Mouse (Mus musculus) adrenal gland, adult 2 months (tissue): ENCODE results near the gene Zfp503. TPM values are rescaled to one million over a fixed set of nuclear protein-coding genes. Genes with fewer than 3 reads are reported as not detected.

ENCODE experiments used
- DNase-seq: peaks from one replicate; pipeline ENCODE4 v3.0.0; 2021
- polyA plus RNA-seq: library from polyadenylated mRNA; depleted of rRNA; stranded (reverse); fragments of >200 nt; gene quantifications from 2 replicates; pipeline ENCODE4 v1.2.3, GENCODE M21; 2012
- total RNA-seq, 2 experiments: library from RNA; stranded (reverse); gene quantifications; 2 replicates each; pipeline ENCODE4 v1.2.3; 2021

Zfp503 gene
- total and polyA plus RNA-seq, 3 experiments: 19.4 to 101 (median 34.1) TPM

- peak; percentile 76 for DNase-seq
Observed at GRCm38 (mm10) chr14:21993251-21994060, 4.1 kb upstream of the Zfp503 start.

GRCm38 (mm10) chr14:21992321-21992885 lies 3.0 kb upstream of the Zfp503 start:
- DNase-seq: no peak

GRCm38 (mm10) chr14:21991856-21992255 lies 2.5 kb upstream of the Zfp503 start:
- peak; percentile 43 for DNase-seq

- peak; percentile 89 for DNase-seq
Observed at GRCm38 (mm10) chr14:21991251-21991780, 1.9 kb upstream of the Zfp503 start.

GRCm38 (mm10) chr14:21990321-21991021 lies 1.1 kb upstream of the Zfp503 start:
- DNase-seq: peak; percentile 74

- peak; percentile 80 for DNase-seq
Observed at GRCm38 (mm10) chr14:21988577-21989290, 667 bp downstream of the Zfp503 start.

GRCm38 (mm10) chr14:21987660-21988576 lies 1.5 kb downstream of the Zfp503 start:
- peak; percentile 100 for DNase-seq

- DNase-seq: peak; percentile 75
Observed at GRCm38 (mm10) chr14:21986733-21987659, 2.4 kb downstream of the Zfp503 start.

- peak; percentile 93 for DNase-seq
Observed at GRCm38 (mm10) chr14:21985981-21986732, 3.2 kb downstream of the Zfp503 start.

- peak; percentile 78 for DNase-seq
Observed at GRCm38 (mm10) chr14:21985426-21985931, 3.9 kb downstream of the Zfp503 start.

- peak; percentile 82 for DNase-seq
Observed at GRCm38 (mm10) chr14:21984757-21985425, 4.5 kb downstream of the Zfp503 start.

GRCm38 (mm10) chr14:21983950-21984730 lies 5.3 kb downstream of the Zfp503 start:
- DNase-seq: no peak

- DNase-seq: peak; percentile 75
Observed at GRCm38 (mm10) chr14:21983311-21983949, 6.0 kb downstream of the Zfp503 start.

GRCm38 (mm10) chr14:21982592-21983310 lies 6.7 kb downstream of the Zfp503 start:
- DNase-seq: no peak

- DNase-seq: peak; percentile 83
Observed at GRCm38 (mm10) chr14:21982096-21982591, 7.3 kb downstream of the Zfp503 start.

- DNase-seq: peak; percentile 90
Observed at GRCm38 (mm10) chr14:21981462-21981861, 7.9 kb downstream of the Zfp503 start.
